Mouse (Mus musculus): ENCODE measurements around the gene Vti1a. TPM values are rescaled to one million over a fixed set of nuclear protein-coding genes. Genes with fewer than 3 reads are reported as not detected.

Gene Vti1a
- total and polyA plus RNA-seq, 2 experiments from 2014 or later, result 6.6 to 12.5 TPM

- Histone ChIP-seq H3K4me2 (ENCODE audit: low read depth, low read length) (no peak overlapping the region), H3K27me3 (ENCODE audit: control insufficient read depth, insufficient read depth, low read length) (no peaks in the 10 kb centered on the region), H3K9ac (replicated peaks; ENCODE audit: low read depth, low read length) (no peak overlapping the region), H3K9me3 (replicated peaks; ENCODE audit: control insufficient read depth, low read length) (no peaks in the 10 kb centered on the region), H3K4me1 (ENCODE audit: control insufficient read depth, insufficient read depth) (no peaks in the 10 kb centered on the region), H3K27ac (ENCODE audit: low read depth) (no peak overlapping the region), H3K36me3 (replicated peaks; ENCODE audit: control insufficient read depth, insufficient read depth, low read length) (no peaks in the 10 kb centered on the region), H3K4me3 (ENCODE audit: low read depth, low read length) (no peak overlapping the region)
- 62% methylated on average over 5 of the region's 5 CpGs for WGBS
- DNase-seq (ENCODE audit: low spot score) (no peak), ATAC-seq (ENCODE audit: insufficient read depth, low read depth) (no peak)
- TF ChIP-seq CTCF (IDR thresholded peaks at IDR 0.05; ENCODE audit: low read depth), result no peak
- no peak for TF ChIP-seq EP300 (IDR thresholded peaks at IDR 0.05; ENCODE audit: low read depth)
These were observed 346.6 kb downstream of the Vti1a start for GRCm38 (mm10) chr19:55662521-55663223.

- WGBS, result 69% methylated on average over 9 of the region's 9 CpGs
- Histone ChIP-seq H3K9me3 (replicated peaks; ENCODE audit: control insufficient read depth, low read length) (no peaks in the 10 kb centered on the region), H3K36me3 (replicated peaks; ENCODE audit: control insufficient read depth, insufficient read depth, low read length) (no peaks in the 10 kb centered on the region), H3K4me3 (ENCODE audit: low read depth, low read length) (no peak overlapping the region), H3K4me2 (ENCODE audit: low read depth, low read length) (no peak overlapping the region), H3K4me1 (ENCODE audit: control insufficient read depth, insufficient read depth) (no peaks in the 10 kb centered on the region), H3K27me3 (ENCODE audit: control insufficient read depth, insufficient read depth, low read length) (no peaks in the 10 kb centered on the region), H3K27ac (ENCODE audit: low read depth) (no peak overlapping the region), H3K9ac (replicated peaks; ENCODE audit: low read depth, low read length) (no peak overlapping the region)
- DNase-seq (ENCODE audit: low spot score) (no peak), ATAC-seq (ENCODE audit: insufficient read depth, low read depth) (no peak)
- TF ChIP-seq CTCF (IDR thresholded peaks at IDR 0.05; ENCODE audit: low read depth) (no peak), EP300 (IDR thresholded peaks at IDR 0.05; ENCODE audit: low read depth) (no peak)
These were observed 351.7 kb downstream of the Vti1a start for GRCm38 (mm10) chr19:55667787-55668186.

- Histone ChIP-seq H3K27ac (ENCODE audit: low read depth) (no peak overlapping the region), H3K9me3 (replicated peaks; ENCODE audit: control insufficient read depth, low read length) (no peaks in the 10 kb centered on the region), H3K4me3 (ENCODE audit: low read depth, low read length) (no peak overlapping the region), H3K36me3 (replicated peaks; ENCODE audit: control insufficient read depth, insufficient read depth, low read length) (no peaks in the 10 kb centered on the region), H3K4me1 (ENCODE audit: control insufficient read depth, insufficient read depth) (no peaks in the 10 kb centered on the region), H3K27me3 (ENCODE audit: control insufficient read depth, insufficient read depth, low read length) (no peaks in the 10 kb centered on the region), H3K9ac (replicated peaks; ENCODE audit: low read depth, low read length) (no peak overlapping the region), H3K4me2 (ENCODE audit: low read depth, low read length) (no peak overlapping the region)
- TF ChIP-seq EP300 (IDR thresholded peaks at IDR 0.05; ENCODE audit: low read depth) (no peak), CTCF (IDR thresholded peaks at IDR 0.05; ENCODE audit: low read depth) (no peak)
- ATAC-seq (ENCODE audit: insufficient read depth, low read depth) (no peak), DNase-seq (ENCODE audit: low spot score) (no peak)
- 67% methylated on average over 9 of the region's 9 CpGs for whole genome bisulfite sequencing
These were observed 352.8 kb downstream of the Vti1a start for GRCm38 (mm10) chr19:55668896-55669295.

Other genes starting within 250 kb of the Vti1a start
- gene Gpam, start 189.1 kb upstream of the Vti1a start, total RNA-seq (2014; rRNA removed; ENCODE audit: low replicate concordance), result 38.6 and 60.2 TPM in 2 replicates
- gene Gpam, start 189.1 kb upstream of the Vti1a start, polyA plus RNA-seq (2015; fragmentation: Nextera tagmentation; extraction: Ambion mirVana), result 14.7 and 15.7 TPM in 2 replicates
- gene Tectb, start 135.6 kb upstream of the Vti1a start, total RNA-seq (2014; rRNA removed; ENCODE audit: low replicate concordance), result not detected in 2 replicates
- 0.15 and 0.18 TPM in 2 replicates for gene Tectb, start 135.6 kb upstream of the Vti1a start, polyA plus RNA-seq (2015; fragmentation: Nextera tagmentation; extraction: Ambion mirVana)
- not detected in 2 replicates for gene Gucy2g, start 75.1 kb upstream of the Vti1a start, total RNA-seq (2014; rRNA removed; ENCODE audit: low replicate concordance)
- not detected in 2 replicates for gene Gucy2g, start 75.1 kb upstream of the Vti1a start, polyA plus RNA-seq (2015; fragmentation: Nextera tagmentation; extraction: Ambion mirVana)
- 14.7 and 28.1 TPM in 2 replicates for gene Acsl5, start 64.4 kb upstream of the Vti1a start, total RNA-seq (2014; rRNA removed; ENCODE audit: low replicate concordance)
- gene Acsl5, start 64.4 kb upstream of the Vti1a start, polyA plus RNA-seq (2015; fragmentation: Nextera tagmentation; extraction: Ambion mirVana), result 15.0 and 15.8 TPM in 2 replicates
- 31.3 and 36.9 TPM in 2 replicates for gene Zdhhc6, start 263 bp upstream of the Vti1a start, total RNA-seq (2014; rRNA removed; ENCODE audit: low replicate concordance)
- 45.3 and 45.4 TPM in 2 replicates for gene Zdhhc6, start 263 bp upstream of the Vti1a start, polyA plus RNA-seq (2015; fragmentation: Nextera tagmentation; extraction: Ambion mirVana)